Mouse (Mus musculus): ENCODE measurements at regions not wholly inside any gene's neighbourhood (a gene's known extent, or its start where the extent isn't known, plus 50 kb on each side); places are given as distances from the start of the nearest gene placed in this dataset.

DNA sequence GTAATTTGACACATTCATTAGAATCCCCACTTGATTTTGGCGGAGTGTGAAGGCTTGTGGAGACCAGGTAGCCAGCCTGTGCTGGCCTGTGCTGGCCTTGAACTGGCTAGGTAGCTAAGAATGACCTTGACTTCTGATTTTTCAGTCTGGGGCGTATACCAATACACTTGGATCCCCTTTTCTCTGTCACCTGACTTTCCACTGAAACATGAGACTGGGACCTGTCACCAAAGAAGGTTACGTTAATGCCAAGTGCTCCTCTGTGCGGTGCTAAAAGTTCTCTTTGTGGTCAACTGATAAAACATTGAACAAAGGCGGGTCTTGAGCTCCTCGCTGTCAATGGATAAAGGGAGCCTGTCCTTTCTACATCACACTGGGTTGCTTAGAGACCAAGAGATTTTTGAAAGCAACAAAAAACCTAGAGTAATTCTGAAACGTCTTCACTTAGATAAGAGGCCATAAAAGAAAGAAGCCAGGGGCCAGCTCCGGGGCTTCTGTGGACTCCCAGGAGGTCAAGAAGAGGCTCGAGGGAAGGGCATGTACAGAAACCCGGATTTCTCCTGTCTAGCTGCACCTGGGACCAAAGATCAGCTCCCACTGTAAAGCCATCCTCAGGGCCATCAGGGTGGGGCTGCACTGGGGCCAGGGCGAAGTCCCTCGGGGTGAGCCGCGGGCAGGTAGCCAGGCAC, 109.0 kb upstream of the Egln3 start:
- DNase-seq, result no peak

DNA sequence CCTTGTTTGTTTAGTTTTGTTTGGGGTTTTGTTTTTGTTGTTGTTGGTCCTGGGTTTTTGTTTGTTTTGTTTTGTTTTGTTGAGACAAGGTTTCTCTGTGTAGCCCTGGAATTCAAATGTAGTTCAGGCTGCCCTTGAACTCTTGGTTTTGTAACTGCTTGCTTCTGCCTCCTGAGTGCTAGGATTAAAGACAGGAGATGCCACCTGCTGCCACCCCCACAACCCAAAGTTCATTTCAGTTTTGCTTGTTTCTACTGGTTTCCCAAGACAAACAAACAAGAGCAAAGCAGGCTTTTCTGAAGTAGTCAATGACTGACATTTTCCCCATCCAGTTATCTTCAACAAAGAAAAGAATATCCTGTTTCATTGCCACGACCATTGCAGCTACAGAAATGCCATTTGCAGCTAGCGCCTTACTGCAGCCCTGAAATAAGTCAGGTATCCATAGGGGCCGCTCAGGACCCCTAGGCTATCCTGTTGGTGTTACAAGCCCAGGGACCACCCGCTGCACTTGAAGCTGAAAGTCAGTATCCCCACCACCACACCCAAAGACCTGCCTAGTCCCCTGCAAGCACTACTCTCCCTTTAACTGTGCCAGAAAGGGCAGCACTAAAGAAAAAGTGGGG, 108.3 kb upstream of the Egln3 start:
- DNase-seq, result no peak

- DNase-seq, result no peak
Observed at GRCm38 (mm10) chr12:54309874-54310273, 106.2 kb upstream of the Egln3 start.

DNA sequence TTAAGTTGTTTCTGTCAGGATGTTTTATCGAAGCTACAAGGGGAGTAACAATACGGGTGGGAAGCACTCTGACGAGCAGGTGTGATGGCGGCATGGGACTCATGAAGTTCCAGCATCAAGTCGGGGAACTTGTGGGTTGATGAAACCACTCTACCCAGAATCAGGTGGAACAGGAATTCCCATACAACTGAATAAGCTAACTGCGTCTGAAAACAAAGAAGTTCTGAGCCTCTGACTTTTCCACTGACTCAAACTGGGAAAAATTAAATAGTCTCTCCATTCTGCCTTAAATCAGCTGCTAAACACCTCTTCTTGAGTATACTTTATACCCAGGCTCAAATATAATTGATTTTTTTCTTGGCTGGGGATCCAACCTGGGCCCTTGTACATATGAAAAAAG, 105.6 kb upstream of the Egln3 start:
- no peak for DNase-seq

DNA sequence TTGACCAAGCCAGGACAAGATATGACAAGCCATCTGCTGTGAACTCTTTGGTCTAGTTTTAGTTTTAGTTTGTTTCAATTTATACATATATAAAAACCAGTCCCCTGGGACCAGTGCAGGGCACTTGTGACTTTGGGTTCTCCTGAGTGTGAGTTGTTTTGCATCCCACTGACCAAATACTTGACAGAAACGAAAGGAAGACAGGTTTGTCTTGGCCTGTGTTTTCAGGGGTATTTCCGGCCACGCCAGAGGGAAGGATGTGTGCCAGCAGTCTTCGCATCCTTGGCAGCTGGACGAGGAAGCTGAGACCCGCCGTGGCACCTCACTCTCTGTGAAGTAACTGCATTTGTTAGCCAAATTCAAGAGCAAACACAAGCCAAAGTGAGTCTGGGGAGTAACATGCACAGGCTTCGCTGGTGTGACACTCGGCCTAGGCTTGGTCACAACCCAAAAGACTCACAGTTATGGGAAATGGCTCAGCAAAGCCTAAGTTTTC, 101.5 kb upstream of the Egln3 start:
- DNase-seq, result no peak

DNA sequence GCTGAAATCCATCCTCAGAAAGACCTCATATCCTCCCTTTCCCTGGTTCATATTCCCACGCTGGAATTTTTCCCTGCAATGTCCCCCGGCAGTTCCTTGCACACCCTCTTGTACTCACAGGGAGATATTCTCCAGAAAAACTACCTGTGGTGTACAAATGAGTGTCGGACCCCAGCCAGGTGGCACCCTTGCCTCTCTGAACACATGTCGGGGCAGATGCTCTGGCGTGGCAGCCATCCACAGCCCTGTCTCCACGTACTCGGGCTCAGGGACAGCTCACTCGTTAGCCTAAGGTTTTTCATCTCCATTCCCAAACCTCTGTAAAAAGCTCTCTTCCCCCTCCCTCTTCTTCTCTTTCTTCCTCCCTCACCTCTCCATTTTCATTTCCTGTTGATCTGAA, 100.1 kb upstream of the Egln3 start:
- no peak for DNase-seq

DNA sequence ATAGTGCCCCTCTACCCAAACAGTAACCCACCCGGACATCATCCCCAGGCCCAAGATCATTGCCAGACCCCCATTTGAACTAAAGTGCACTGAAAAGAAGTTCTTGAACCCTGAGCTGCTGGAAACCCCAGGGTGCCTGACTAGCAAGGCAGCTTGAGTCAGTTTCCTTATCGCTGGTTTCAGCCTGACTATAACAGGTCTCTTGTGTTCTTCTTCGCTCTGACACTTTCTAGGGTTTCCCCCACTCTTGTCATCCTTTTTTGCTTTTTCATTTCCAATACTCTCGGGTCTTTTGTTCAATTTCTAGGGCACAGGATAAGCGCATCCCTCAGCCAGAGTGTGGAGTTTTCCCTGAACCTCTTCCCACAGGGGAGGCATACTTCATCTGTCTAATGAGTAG, 95.8 kb upstream of the Egln3 start:
- no peak for DNase-seq

DNA sequence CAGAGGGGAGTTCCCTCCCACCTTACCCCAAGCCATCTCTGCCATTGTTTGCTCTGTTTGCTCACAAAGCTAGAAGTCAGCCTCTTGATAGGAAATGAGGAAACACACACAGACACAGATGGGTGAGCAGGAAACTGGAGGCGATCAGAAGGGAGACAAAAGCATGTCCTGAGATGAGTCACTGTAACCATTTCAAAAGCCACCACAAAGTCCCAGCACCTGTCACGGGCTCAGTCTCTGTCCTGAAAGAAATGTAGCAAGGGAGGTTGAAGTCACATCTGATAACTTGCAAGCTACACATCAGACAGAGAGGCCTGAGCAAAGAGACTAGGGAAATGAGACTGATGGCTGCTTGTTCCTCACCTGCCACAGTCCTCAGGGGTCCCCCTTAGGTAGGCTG, 89.6 kb upstream of the Egln3 start:
- no peak for DNase-seq

DNA sequence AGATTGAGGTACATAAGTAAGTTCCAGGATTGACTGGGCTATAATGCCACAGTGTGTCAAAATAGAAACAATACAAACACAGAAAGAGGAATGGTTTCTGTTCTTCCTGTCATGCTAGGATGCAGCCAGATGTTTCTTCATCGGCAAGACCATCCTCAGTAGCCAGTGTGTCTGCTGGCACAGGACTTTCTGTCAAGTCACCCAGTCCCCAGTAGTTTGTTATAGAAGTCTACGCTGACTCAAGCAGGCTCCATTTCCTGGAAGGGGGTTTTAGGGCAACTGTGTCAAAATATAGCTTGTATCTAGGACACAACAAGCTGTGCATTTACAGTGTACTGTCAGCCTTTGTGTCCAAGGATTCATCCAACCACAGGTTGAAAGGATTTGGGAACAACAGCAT, 86.7 kb upstream of the Egln3 start:
- no peak for DNase-seq

DNA sequence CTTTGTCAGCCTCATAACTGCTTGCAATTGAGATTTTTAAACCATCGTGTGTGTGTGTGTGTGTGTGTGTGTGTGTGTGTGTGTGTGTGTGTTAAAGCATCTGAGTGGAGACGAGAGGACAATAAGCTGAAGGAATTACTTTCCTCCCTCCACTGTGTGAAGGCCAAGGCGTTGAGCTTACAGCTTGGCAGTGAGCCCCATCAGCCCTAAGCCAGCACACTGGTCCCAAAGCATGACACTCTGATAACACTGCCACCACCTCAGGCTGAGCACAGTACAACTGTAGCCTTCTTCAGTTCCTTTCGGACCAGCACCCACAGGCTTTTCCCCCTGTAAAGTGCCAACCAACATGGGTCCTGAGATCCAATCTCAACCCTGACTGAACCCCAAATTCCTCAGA, 85.1 kb upstream of the Egln3 start:
- DNase-seq, result no peak

DNA sequence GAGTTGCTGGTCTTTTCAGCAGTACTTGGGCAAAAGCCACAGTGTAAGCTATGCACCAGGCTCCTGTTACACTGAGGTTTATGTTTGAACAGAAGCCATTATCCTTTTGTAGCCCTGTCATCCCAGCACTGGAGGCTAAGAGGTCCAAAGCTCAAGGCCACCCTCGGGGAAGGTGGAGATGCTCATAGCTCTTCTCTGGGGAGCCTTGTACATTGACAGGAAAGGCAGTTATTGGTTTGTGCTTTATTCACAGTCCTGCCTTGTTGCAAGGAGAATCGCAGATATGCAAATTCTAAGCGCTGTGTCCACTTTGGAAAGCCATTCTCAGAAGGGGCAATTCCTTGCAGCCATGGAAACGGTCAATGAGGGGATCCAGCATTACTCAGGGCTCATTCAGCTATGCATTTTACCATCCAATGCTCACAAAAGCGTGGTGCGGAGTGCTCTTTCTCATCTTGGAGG, 84.4 kb upstream of the Egln3 start:
- DNase-seq, result peak; percentile 53

DNA sequence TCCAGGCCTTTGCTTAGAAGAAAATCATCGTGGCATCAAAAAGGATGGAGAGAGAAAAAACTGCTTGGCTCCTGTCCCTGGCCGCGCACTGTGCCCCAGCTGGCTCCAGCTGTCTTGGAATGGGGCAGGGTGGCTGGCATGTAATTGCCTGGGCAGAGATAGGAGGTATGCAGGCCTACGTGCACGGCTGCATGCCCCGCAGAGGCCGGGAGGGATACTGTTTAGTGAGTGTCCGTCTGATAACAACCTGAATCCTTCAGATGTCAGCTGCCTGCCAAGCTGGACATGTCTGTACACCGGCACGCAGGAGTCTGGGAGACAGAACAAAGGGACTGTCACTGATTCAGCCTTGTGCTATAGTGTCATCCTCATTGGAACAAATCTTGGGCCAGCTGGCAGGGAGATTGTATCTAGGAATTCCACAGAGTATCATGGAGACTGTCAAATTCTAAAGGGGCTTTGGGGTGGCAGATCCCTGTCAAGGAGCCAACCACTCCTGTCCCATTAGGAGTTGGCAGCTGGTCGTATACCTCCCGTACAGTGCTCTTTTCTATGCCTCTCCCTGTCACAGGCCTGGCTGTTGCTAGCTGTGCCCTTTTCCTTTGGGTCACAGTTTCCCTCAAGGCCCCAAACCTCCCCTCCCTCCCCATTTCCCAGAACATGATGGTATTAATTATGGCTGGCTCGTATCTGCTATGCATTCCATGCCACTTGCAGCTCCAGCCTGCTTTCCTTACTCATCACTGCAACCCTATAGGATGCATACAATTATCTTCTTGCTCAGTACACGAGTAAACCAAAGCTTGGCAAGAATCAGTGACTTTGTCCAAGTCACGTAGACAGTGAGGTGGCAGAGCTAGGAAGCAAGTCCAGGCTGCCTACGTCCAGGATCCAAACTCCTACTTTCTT, 83.5 kb upstream of the Egln3 start:
- DNase-seq, result peak; percentile 22

DNA sequence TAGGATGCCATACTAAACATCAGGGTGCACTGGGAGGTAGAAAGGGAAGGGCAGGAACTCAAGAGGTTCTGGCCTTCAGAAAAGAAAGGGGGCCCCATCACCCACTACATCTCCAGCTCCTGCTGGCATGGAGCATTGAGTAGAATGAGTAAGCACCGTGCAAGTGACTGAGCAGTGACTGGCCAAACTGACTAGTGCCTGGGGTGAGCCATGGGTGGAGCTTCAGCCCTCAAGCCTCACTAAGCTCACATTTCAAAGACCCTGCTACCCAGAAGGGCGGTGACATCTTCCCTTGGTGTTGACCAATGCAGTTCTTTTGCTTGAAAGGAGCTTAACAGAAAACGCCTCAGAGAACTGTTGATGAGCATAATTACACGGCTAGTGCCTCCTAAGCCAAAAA, 80.0 kb upstream of the Egln3 start:
- DNase-seq, result no peak

DNA sequence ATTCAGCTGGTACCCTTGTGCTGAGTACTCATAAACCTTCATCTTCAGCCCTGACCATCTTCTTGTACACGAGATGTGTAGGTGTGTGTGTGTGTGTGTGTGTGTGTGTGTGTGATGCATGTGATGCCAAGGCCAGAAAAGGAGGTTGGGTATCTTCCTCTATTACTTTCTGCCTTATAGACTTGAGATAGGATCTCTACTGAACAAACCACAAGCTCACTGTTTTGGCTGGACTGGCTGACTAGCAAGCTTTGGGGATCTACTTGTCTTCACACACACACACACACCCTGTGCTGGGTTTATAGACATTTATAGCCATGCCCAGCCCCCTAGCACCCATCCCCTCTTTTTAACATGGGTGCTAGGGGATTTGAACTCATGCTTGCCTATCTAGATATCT, 79.4 kb upstream of the Egln3 start:
- DNase-seq, result no peak

DNA sequence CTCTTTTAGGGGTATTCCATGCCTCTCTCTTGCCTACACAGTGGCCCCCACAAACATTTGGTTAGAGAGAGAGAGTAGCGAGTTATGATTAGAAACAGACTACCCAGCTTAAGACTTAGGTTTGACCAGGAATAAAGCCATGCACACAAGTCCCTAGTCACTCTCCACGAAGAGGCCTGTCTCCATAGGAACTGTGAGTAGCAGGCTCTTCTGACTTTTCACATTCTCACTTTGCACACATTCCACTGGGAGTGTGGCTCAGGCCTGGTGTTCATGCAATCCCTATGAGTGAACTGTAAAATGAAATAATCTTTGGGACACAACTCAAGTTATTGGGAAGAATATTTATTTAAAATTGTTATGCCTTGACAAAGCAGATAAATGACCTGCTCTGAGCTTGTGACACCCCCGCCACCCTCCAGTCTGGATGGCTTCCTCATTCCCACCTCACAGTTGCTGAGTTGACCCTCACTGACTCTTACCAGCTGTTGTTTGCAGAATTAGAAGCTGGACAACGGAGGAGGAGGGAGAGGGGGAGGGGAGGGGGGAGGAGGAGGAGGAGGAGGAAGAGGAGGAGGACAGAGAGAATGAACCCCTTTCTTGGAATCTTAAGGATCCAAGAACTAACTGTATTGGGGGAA, 78.7 kb upstream of the Egln3 start:
- no peak for DNase-seq

- DNase-seq, result no peak
Observed at GRCm38 (mm10) chr12:54280457-54280856, 76.8 kb upstream of the Egln3 start.

GRCm38 (mm10) chr12:54280001-54280400, 76.3 kb upstream of the Egln3 start:
- DNase-seq, result no peak

DNA sequence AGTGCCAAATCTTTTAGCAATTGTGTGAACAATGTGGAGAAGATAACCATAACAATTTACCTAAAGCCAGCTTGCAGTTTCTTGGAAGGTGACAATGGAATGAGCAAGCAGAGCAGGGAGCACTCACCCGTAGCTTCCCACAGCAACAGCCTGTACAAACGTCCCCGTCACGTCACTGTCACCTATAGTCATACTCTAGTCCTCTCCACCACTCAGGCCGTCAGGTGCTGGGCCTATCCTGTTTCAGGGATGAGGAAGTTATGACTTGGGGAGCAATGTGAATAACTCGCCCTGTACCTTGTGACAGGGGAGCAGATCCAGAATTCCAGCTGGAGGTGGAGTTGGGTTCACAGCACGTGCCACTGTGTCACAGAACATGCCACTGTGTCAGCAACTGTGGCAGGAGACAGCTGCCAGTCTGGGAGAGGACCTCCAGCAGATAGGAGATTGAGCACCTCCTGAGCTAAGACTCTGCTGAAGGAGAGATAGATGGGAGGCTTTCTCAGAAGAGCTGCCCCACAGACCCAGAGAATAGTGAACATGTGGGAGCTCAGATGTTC, 73.4 kb upstream of the Egln3 start:
- DNase-seq, result no peak

GRCm38 (mm10) chr12:54273506-54273905, 69.8 kb upstream of the Egln3 start:
- no peak for DNase-seq

GRCm38 (mm10) chr12:54272696-54273095, 69.0 kb upstream of the Egln3 start:
- no peak for DNase-seq

- DNase-seq, result no peak
Observed at GRCm38 (mm10) chr12:54272226-54272625, 68.6 kb upstream of the Egln3 start.

- no peak for DNase-seq
Observed at GRCm38 (mm10) chr12:54265852-54266251, 62.2 kb upstream of the Egln3 start.

Data from embryo, embryonic 11 days (tissue).